Mouse (Mus musculus) liver, adult 2 months (tissue): ENCODE measurements around the gene 4930432K21Rik. TPM values are rescaled to one million over a fixed set of nuclear protein-coding genes. Genes with fewer than 3 reads are reported as not detected.

Source experiments
- DNase-seq: peaks from one replicate; pipeline ENCODE4 v3.0.0-alpha.2; 2011; ENCODE audit warnings: low read depth, low spot score; ENCODE audit errors: extremely low read depth
- H3K27ac ChIP-seq: fragments of 200-500 bp; replicated peaks from 2 replicates; pipeline ENCODE4 v1.5.1; 2012; ENCODE audit warnings: low read depth, mild to moderate bottlenecking, control low read depth, inconsistent platforms, low read length; ENCODE audit not compliant: insufficient read depth
- H3K27me3 ChIP-seq: fragments of 200-500 bp; 2 replicates; pipeline ENCODE4 v1.6.1; 2012; ENCODE audit warnings: mild to moderate bottlenecking, moderate library complexity, low read length, inconsistent platforms; ENCODE audit not compliant: control insufficient read depth, insufficient read depth
- H3K36me3 ChIP-seq: fragments of 200-500 bp; 2 replicates; pipeline ENCODE4 v1.6.1; 2012; ENCODE audit warnings: low read length, inconsistent platforms; ENCODE audit not compliant: control insufficient read depth, insufficient read depth
- H3K4me1 ChIP-seq: fragments of 200-500 bp; 2 replicates; pipeline ENCODE4 v1.6.1; 2011; ENCODE audit warnings: low read length; ENCODE audit not compliant: control insufficient read depth, insufficient read depth
- H3K4me3 ChIP-seq: fragments of 200-500 bp; 2 replicates; pipeline ENCODE4 v1.5.1; 2011; ENCODE audit warnings: low read depth, mild to moderate bottlenecking, control low read depth, low read length, moderate library complexity; ENCODE audit not compliant: insufficient read depth
- H3K79me2 ChIP-seq: fragments of 200-500 bp; 2 replicates; pipeline ENCODE4 v1.6.1; 2012; ENCODE audit warnings: inconsistent platforms, mild to moderate bottlenecking, low read length, moderate library complexity; ENCODE audit not compliant: control insufficient read depth, insufficient read depth
- H3K9ac ChIP-seq: fragments of 200-500 bp; 2 replicates; pipeline ENCODE4 v1.6.1; 2012; ENCODE audit warnings: low read depth, mild to moderate bottlenecking, control low read depth, inconsistent platforms, low read length
- CTCF ChIP-seq: fragments of 200-500 bp; IDR thresholded peaks from 2 replicates; pipeline ENCODE4 v1.5.1; 2011; ENCODE audit warnings: low read depth, low read length, control low read depth
- POLR2A ChIP-seq: fragments of 200-500 bp; IDR thresholded peaks from 2 replicates; pipeline ENCODE4 v1.6.1; 2011; ENCODE audit warnings: low read length, control low read depth; ENCODE audit not compliant: insufficient read depth; ENCODE audit errors: extremely low read depth
- WGBS: fragments of 180-500 bp; shearing (Covaris S2); methylation state at CpG from one replicate; pipeline ENCODE4 v1.1.7; 2018; 5-methylcytosine and 5-hydroxymethylcytosine counted together
- polyA plus RNA-seq: library from polyadenylated mRNA; depleted of rRNA; stranded (reverse); fragments of >200 nt; gene quantifications from 2 replicates; pipeline ENCODE4 v1.2.3, GENCODE M21; 2012
- total RNA-seq: library from RNA; depleted of rRNA; stranded (reverse); fragments of >200 nt; gene quantifications from 2 replicates; pipeline ENCODE4 v1.2.3, GENCODE M21; 2014

4930432K21Rik gene
- total and polyA plus RNA-seq, 2 experiments, result 0.07 TPM; not detected in 1

GRCm38 (mm10) chr8:84200652-84201544 lies 53.1 kb downstream of the 4930432K21Rik start:
- no peaks in the 10 kb centered on the region for H3K27me3 ChIP-seq
- H3K36me3 ChIP-seq, result no peaks in the 10 kb centered on the region
- 0 out of 2 replicates have a peak, but pooled peaks cover 2% of the 10 kb centered on the region for H3K4me1 ChIP-seq
- peaks cover 8% of the 10 kb centered on the region; the same call in 1 of the 2 replicates for H3K79me2 ChIP-seq
- TF ChIP-seq POLR2A (peak; percentile 64; the same call in 1 of the 2 replicates), CTCF (no peak)
- peak overlapping the region; percentile 95 for H3K9ac ChIP-seq
- peak overlapping the region; percentile 76 for H3K4me3 ChIP-seq
- WGBS, result 6% methylated on average over 64 of the region's 70 CpGs
- H3K27ac ChIP-seq, result peak overlapping the region; percentile 93
- DNase-seq, result no peak

- Histone ChIP-seq H3K27me3 (no peaks in the 10 kb centered on the region), H3K4me1 (0 out of 2 replicates have a peak, but pooled peaks cover 2% of the 10 kb centered on the region), H3K36me3 (no peaks in the 10 kb centered on the region), H3K4me3 (peak overlapping the region; percentile 76), H3K27ac (peak overlapping the region; percentile 93), H3K9ac (peak overlapping the region; percentile 95), H3K79me2 (peaks cover 8% of the 10 kb centered on the region; the same call in 1 of the 2 replicates)
- DNase-seq, result no peak
- TF ChIP-seq CTCF (no peak), POLR2A (0 out of 2 replicates have a peak, but pooled peaks have one; percentile 34)
- WGBS, result 50% methylated on average over 15 of the region's 15 CpGs
Measured at GRCm38 (mm10) chr8:84201545-84202245, 53.9 kb downstream of the 4930432K21Rik start.

- Histone ChIP-seq H3K79me2 (peaks cover 8% of the 10 kb centered on the region; the same call in 1 of the 2 replicates), H3K36me3 (no peaks in the 10 kb centered on the region), H3K27ac (peak overlapping the region; percentile 93; the same call in 1 of the 2 replicates), H3K4me3 (peak overlapping the region; percentile 76), H3K9ac (peak overlapping the region; percentile 41), H3K4me1 (0 out of 2 replicates have a peak, but pooled peaks cover 2% of the 10 kb centered on the region), H3K27me3 (no peaks in the 10 kb centered on the region)
- 54% methylated on average over 9 of the region's 9 CpGs for WGBS
- TF ChIP-seq CTCF (no peak), POLR2A (no peak)
- no peak for DNase-seq
Measured at GRCm38 (mm10) chr8:84202466-84202865, 54.6 kb downstream of the 4930432K21Rik start.

GRCm38 (mm10) chr8:84202938-84203917 lies 55.4 kb downstream of the 4930432K21Rik start:
- Histone ChIP-seq H3K9ac (peak overlapping the region; percentile 54), H3K4me1 (0 out of 2 replicates have a peak, but pooled peaks cover 3% of the 10 kb centered on the region), H3K36me3 (no peaks in the 10 kb centered on the region), H3K4me3 (peak overlapping the region; percentile 45), H3K79me2 (peaks cover 8% of the 10 kb centered on the region; the same call in 1 of the 2 replicates), H3K27me3 (no peaks in the 10 kb centered on the region), H3K27ac (peak overlapping the region; percentile 93)
- DNase-seq, result no peak
- WGBS, result 15% methylated on average over 34 of the region's 34 CpGs
- 0 out of 2 replicates have a peak, but pooled peaks have one; percentile 4 for TF ChIP-seq POLR2A
- TF ChIP-seq CTCF, result no peak
